Mouse (Mus musculus): ENCODE measurements at regions not wholly inside any gene's neighbourhood (a gene's known extent, or its start where the extent isn't known, plus 50 kb on each side); places are given as distances from the start of the nearest gene placed in this dataset.

GRCm38 (mm10) chr13:102451176-102451575, 242.2 kb upstream of the Cd180 start:
- H3K4me1 ChIP-seq (ENCODE audit: control insufficient read depth, insufficient read depth, low read length) = no peaks in the 10 kb centered on the region
- no peaks in the 10 kb centered on the region for H3K36me3 ChIP-seq (ENCODE audit: control insufficient read depth, insufficient read depth, low read length)
- no peak overlapping the region for H3K9ac ChIP-seq (ENCODE audit: low read depth, low read length)
- DNase-seq (ENCODE audit: extremely low read depth, low read depth, low spot score) = no peak
- 63% methylated on average over 7 of the region's 7 CpGs for WGBS
- H3K79me2 ChIP-seq (ENCODE audit: control insufficient read depth, insufficient read depth, low read length) = no peaks in the 10 kb centered on the region
- H3K27ac ChIP-seq (replicated peaks; ENCODE audit: insufficient read depth, low read depth, low read length) = no peak overlapping the region
- H3K27me3 ChIP-seq (ENCODE audit: control insufficient read depth, insufficient read depth, low read length) = no peaks in the 10 kb centered on the region
- H3K4me3 ChIP-seq (ENCODE audit: insufficient read depth, low read depth, low read length) = no peak overlapping the region
- no peak for TF ChIP-seq CTCF (IDR thresholded peaks at IDR 0.05; ENCODE audit: low read depth, low read length)
- TF ChIP-seq POLR2A (IDR thresholded peaks at IDR 0.05; ENCODE audit: extremely low read depth, insufficient read depth, low read length) = no peak

- no peak for TF ChIP-seq POLR2A (IDR thresholded peaks at IDR 0.05; ENCODE audit: extremely low read depth, insufficient read depth, low read length)
- no peak for TF ChIP-seq CTCF (IDR thresholded peaks at IDR 0.05; ENCODE audit: low read depth, low read length)
- H3K79me2 ChIP-seq (ENCODE audit: control insufficient read depth, insufficient read depth, low read length) = no peaks in the 10 kb centered on the region
- H3K4me1 ChIP-seq (ENCODE audit: control insufficient read depth, insufficient read depth, low read length) = no peaks in the 10 kb centered on the region
- H3K27me3 ChIP-seq (ENCODE audit: control insufficient read depth, insufficient read depth, low read length) = no peaks in the 10 kb centered on the region
- 68% methylated on average over 2 of the region's 2 CpGs for WGBS
- no peaks in the 10 kb centered on the region for H3K36me3 ChIP-seq (ENCODE audit: control insufficient read depth, insufficient read depth, low read length)
- no peak for DNase-seq (ENCODE audit: extremely low read depth, low read depth, low spot score)
- no peak overlapping the region for H3K9ac ChIP-seq (ENCODE audit: low read depth, low read length)
- no peak overlapping the region for H3K27ac ChIP-seq (replicated peaks; ENCODE audit: insufficient read depth, low read depth, low read length)
- H3K4me3 ChIP-seq (ENCODE audit: insufficient read depth, low read depth, low read length) = no peak overlapping the region
Observed at GRCm38 (mm10) chr13:102458711-102459110, 234.6 kb upstream of the Cd180 start.

- Histone ChIP-seq H3K27me3 (ENCODE audit: control insufficient read depth, insufficient read depth, low read length) (no peaks in the 10 kb centered on the region), H3K4me3 (ENCODE audit: insufficient read depth, low read depth, low read length) (no peak overlapping the region), H3K36me3 (ENCODE audit: control insufficient read depth, insufficient read depth, low read length) (no peaks in the 10 kb centered on the region), H3K27ac (replicated peaks; ENCODE audit: insufficient read depth, low read depth, low read length) (no peak overlapping the region), H3K4me1 (ENCODE audit: control insufficient read depth, insufficient read depth, low read length) (no peaks in the 10 kb centered on the region), H3K9ac (ENCODE audit: low read depth, low read length) (no peak overlapping the region), H3K79me2 (ENCODE audit: control insufficient read depth, insufficient read depth, low read length) (no peaks in the 10 kb centered on the region)
- 92% methylated on average over 2 of the region's 2 CpGs for WGBS
- TF ChIP-seq POLR2A (IDR thresholded peaks at IDR 0.05; ENCODE audit: extremely low read depth, insufficient read depth, low read length) (no peak), CTCF (IDR thresholded peaks at IDR 0.05; ENCODE audit: low read depth, low read length) (no peak)
- DNase-seq (ENCODE audit: extremely low read depth, low read depth, low spot score) = no peak
Observed at GRCm38 (mm10) chr13:102463993-102464392, 229.4 kb upstream of the Cd180 start.

DNA sequence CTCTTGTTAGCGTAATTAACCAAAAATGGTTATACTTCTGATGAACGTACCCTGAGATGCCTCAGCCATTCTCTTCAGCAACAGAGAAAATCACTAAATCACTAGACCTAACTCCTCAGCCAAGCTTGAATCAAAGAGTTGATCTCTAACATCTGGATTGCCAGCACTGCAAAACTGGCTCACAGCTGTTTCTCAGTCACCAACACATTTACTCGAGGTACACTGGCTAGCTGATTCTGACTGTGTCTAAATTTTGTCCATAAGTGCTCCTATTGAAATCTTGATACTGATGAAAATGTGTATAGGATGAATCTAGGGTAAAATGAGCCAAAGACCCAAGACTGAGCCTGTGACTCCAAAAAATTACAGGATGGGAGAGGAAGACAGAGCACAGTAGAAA, 211.5 kb upstream of the Cd180 start:
- DNase-seq (ENCODE audit: extremely low read depth, low read depth, low spot score) = no peak
- WGBS = 84% methylated on average over 3 of the region's 3 CpGs
- Histone ChIP-seq H3K36me3 (ENCODE audit: control insufficient read depth, insufficient read depth, low read length) (no peaks in the 10 kb centered on the region), H3K79me2 (ENCODE audit: control insufficient read depth, insufficient read depth, low read length) (no peaks in the 10 kb centered on the region), H3K27ac (replicated peaks; ENCODE audit: insufficient read depth, low read depth, low read length) (no peak overlapping the region), H3K4me3 (ENCODE audit: insufficient read depth, low read depth, low read length) (no peak overlapping the region), H3K4me1 (ENCODE audit: control insufficient read depth, insufficient read depth, low read length) (no peaks in the 10 kb centered on the region), H3K9ac (ENCODE audit: low read depth, low read length) (no peak overlapping the region), H3K27me3 (ENCODE audit: control insufficient read depth, insufficient read depth, low read length) (no peaks in the 10 kb centered on the region)
- TF ChIP-seq POLR2A (IDR thresholded peaks at IDR 0.05; ENCODE audit: extremely low read depth, insufficient read depth, low read length) = no peak
- no peak for TF ChIP-seq CTCF (IDR thresholded peaks at IDR 0.05; ENCODE audit: low read depth, low read length)

- TF ChIP-seq CTCF (IDR thresholded peaks at IDR 0.05; ENCODE audit: low read depth, low read length) (no peak), POLR2A (IDR thresholded peaks at IDR 0.05; ENCODE audit: extremely low read depth, insufficient read depth, low read length) (no peak)
- no peak for DNase-seq (ENCODE audit: extremely low read depth, low read depth, low spot score)
- Histone ChIP-seq H3K27me3 (ENCODE audit: control insufficient read depth, insufficient read depth, low read length) (no peaks in the 10 kb centered on the region), H3K9ac (ENCODE audit: low read depth, low read length) (no peak overlapping the region), H3K79me2 (ENCODE audit: control insufficient read depth, insufficient read depth, low read length) (no peaks in the 10 kb centered on the region), H3K36me3 (ENCODE audit: control insufficient read depth, insufficient read depth, low read length) (no peaks in the 10 kb centered on the region), H3K4me3 (ENCODE audit: insufficient read depth, low read depth, low read length) (no peak overlapping the region), H3K4me1 (ENCODE audit: control insufficient read depth, insufficient read depth, low read length) (no peaks in the 10 kb centered on the region), H3K27ac (replicated peaks; ENCODE audit: insufficient read depth, low read depth, low read length) (no peak overlapping the region)
- 84% methylated on average over 3 of the region's 3 CpGs for WGBS
Observed at GRCm38 (mm10) chr13:102482451-102482850, 210.9 kb upstream of the Cd180 start.

- WGBS = 67% methylated on average over 4 of the region's 4 CpGs
- no peak for TF ChIP-seq CTCF (IDR thresholded peaks at IDR 0.05; ENCODE audit: low read depth, low read length)
Observed at GRCm38 (mm10) chr13:102487416-102488097, 205.8 kb upstream of the Cd180 start.

More at GRCm38 (mm10) chr13:102487416-102488097, 205.8 kb upstream of the Cd180 start:
- H3K79me2 ChIP-seq (ENCODE audit: control insufficient read depth, insufficient read depth, low read length) = no peaks in the 10 kb centered on the region
- no peaks in the 10 kb centered on the region for H3K4me1 ChIP-seq (ENCODE audit: control insufficient read depth, insufficient read depth, low read length)
- H3K36me3 ChIP-seq (ENCODE audit: control insufficient read depth, insufficient read depth, low read length) = no peaks in the 10 kb centered on the region
- no peak for DNase-seq (ENCODE audit: extremely low read depth, low read depth, low spot score)
- no peak overlapping the region for H3K9ac ChIP-seq (ENCODE audit: low read depth, low read length)
- H3K4me3 ChIP-seq (ENCODE audit: insufficient read depth, low read depth, low read length) = no peak overlapping the region
- no peak overlapping the region for H3K27ac ChIP-seq (replicated peaks; ENCODE audit: insufficient read depth, low read depth, low read length)
- no peaks in the 10 kb centered on the region for H3K27me3 ChIP-seq (ENCODE audit: control insufficient read depth, insufficient read depth, low read length)

Measured in liver, adult 2 months (tissue).